ENCODE assay signal across 12 mouse cellular contexts in genomic region chr9:79951984-79952383, GRCm38 (mm10).
DNase-seq lines count a peak whose midpoint lies in the region; ATAC-seq and TF ChIP-seq lines count a peak whose summit lies in the region.
"Had no signal": no experiment of that assay in that cellular context is flagged by ENCODE, and none has a peak within 500 bp of the region (broad histone marks: within the 10 kb centered on the region; RNA-seq: fewer than 3 reads in every experiment).

No protein-coding gene starts in this region.

- no peak overlapping the region for H3K27ac ChIP-seq in embryonic facial prominence, embryonic 14.5 days (replicated peaks; ENCODE audit: low read depth, low read length)
- H3K27ac ChIP-seq in heart, embryonic 14.5 days (replicated peaks in 1 of 2; ENCODE audit: control insufficient read depth in 1 of 2, insufficient read depth in 1 of 2, low read depth in 2 of 2, low read length in 2 of 2): peak overlapping the region; percentile 81 to 88
- H3K27ac ChIP-seq in midbrain, postnatal 0 days (ENCODE audit: low read depth, low read length): no peak overlapping the region
- H3K27ac ChIP-seq in neural tube, embryonic 15.5 days (replicated peaks): no peak overlapping the region
- H3K27ac ChIP-seq: liver, embryonic 12.5 days had no signal

- no peak overlapping the region for H3K9ac ChIP-seq in embryonic facial prominence, embryonic 14.5 days (ENCODE audit: low read depth, low read length)
- H3K9ac ChIP-seq in heart, embryonic 14.5 days (ENCODE audit: low read length): 0 out of 2 replicates have a peak overlapping the region, but pooled peaks have one; percentile 6
- H3K9ac ChIP-seq in midbrain, postnatal 0 days (replicated peaks; ENCODE audit: low read length, poor library complexity, severe bottlenecking): no peak overlapping the region
- no peak overlapping the region for H3K9ac ChIP-seq in neural tube, embryonic 15.5 days (replicated peaks)
- H3K9ac ChIP-seq: liver, embryonic 12.5 days had no signal

- H3K4me3 ChIP-seq in embryonic facial prominence, embryonic 14.5 days (ENCODE audit: low read depth, low read length): no peak overlapping the region
- H3K4me3 ChIP-seq in heart, embryonic 14.5 days (ENCODE audit: control insufficient read depth in 1 of 2, insufficient read depth in 1 of 2, low read depth in 1 of 2, low read length in 2 of 2): no peak overlapping the region
- H3K4me3 ChIP-seq in midbrain, postnatal 0 days (ENCODE audit: low read depth, low read length): no peak overlapping the region
- no peak overlapping the region for H3K4me3 ChIP-seq in neural tube, embryonic 15.5 days (replicated peaks)
- H3K4me3 ChIP-seq: liver, embryonic 12.5 days had no signal

- peaks cover 13% of the 10 kb centered on the region for H3K4me1 ChIP-seq in embryonic facial prominence, embryonic 14.5 days (ENCODE audit: control insufficient read depth, insufficient read depth, low read length)
- H3K4me1 ChIP-seq in heart, embryonic 14.5 days (ENCODE audit: control insufficient read depth in 2 of 2, insufficient read depth in 2 of 2, low read length in 2 of 2): peaks cover 14 to 46% of the 10 kb centered on the region in 2 experiments
- no peaks in the 10 kb centered on the region for H3K4me1 ChIP-seq in midbrain, postnatal 0 days (ENCODE audit: insufficient read depth, low read length)
- no peaks in the 10 kb centered on the region for H3K4me1 ChIP-seq in neural tube, embryonic 15.5 days

- no peaks in the 10 kb centered on the region for H3K36me3 ChIP-seq in embryonic facial prominence, embryonic 14.5 days (ENCODE audit: control insufficient read depth, insufficient read depth, low read length)
- peaks cover 10% of the 10 kb centered on the region; the same call in 1 of the 2 replicates for H3K36me3 ChIP-seq in heart, embryonic 14.5 days (ENCODE audit: control insufficient read depth, insufficient read depth, low read length)
- no peaks in the 10 kb centered on the region for H3K36me3 ChIP-seq in midbrain, postnatal 0 days (ENCODE audit: insufficient read depth, low read length)
- no peaks in the 10 kb centered on the region for H3K36me3 ChIP-seq in neural tube, embryonic 15.5 days
- H3K36me3 ChIP-seq: liver, embryonic 12.5 days had no signal

- H3K9me3 ChIP-seq in embryonic facial prominence, embryonic 14.5 days (ENCODE audit: control insufficient read depth, low read length): no peaks in the 10 kb centered on the region
- no peaks in the 10 kb centered on the region for H3K9me3 ChIP-seq in heart, embryonic 14.5 days (ENCODE audit: control insufficient read depth, low read length)
- no peaks in the 10 kb centered on the region for H3K9me3 ChIP-seq in midbrain, postnatal 0 days (ENCODE audit: low read length)
- no peaks in the 10 kb centered on the region for H3K9me3 ChIP-seq in neural tube, embryonic 15.5 days (replicated peaks)
- H3K9me3 ChIP-seq: liver, embryonic 12.5 days had no signal

- no peaks in the 10 kb centered on the region for H3K27me3 ChIP-seq in embryonic facial prominence, embryonic 14.5 days (replicated peaks; ENCODE audit: control insufficient read depth, insufficient read depth, low read length)
- H3K27me3 ChIP-seq in heart, embryonic 14.5 days (ENCODE audit: control insufficient read depth, insufficient read depth, low read length): no peaks in the 10 kb centered on the region
- H3K27me3 ChIP-seq in midbrain, postnatal 0 days (ENCODE audit: insufficient read depth, low read length): no peaks in the 10 kb centered on the region
- no peaks in the 10 kb centered on the region for H3K27me3 ChIP-seq in neural tube, embryonic 15.5 days (replicated peaks)
- H3K27me3 ChIP-seq: liver, embryonic 12.5 days had no signal

- peak; percentile 24 for DNase-seq in kidney, adult 9 months
- DNase-seq in kidney, adult 11 months: no peak
- no peak for DNase-seq in embryonic facial prominence, embryonic 14.5 days (ENCODE audit: low spot score)
- DNase-seq in adrenal gland, postnatal 36 days: no peak
- no peak for DNase-seq in midbrain, postnatal 0 days (ENCODE audit: low spot score)
- DNase-seq: cerebellum, adult 9-10 months; thymus, postnatal 14 days had no signal

- H3K4me2 ChIP-seq in embryonic facial prominence, embryonic 14.5 days (ENCODE audit: low read depth, low read length): peak overlapping the region; percentile 23
- peak overlapping the region; percentile 47 for H3K4me2 ChIP-seq in heart, embryonic 14.5 days (ENCODE audit: low read length)
- no peak overlapping the region for H3K4me2 ChIP-seq in midbrain, postnatal 0 days (ENCODE audit: low read depth, low read length, poor library complexity, severe bottlenecking)
- no peak overlapping the region for H3K4me2 ChIP-seq in neural tube, embryonic 15.5 days
- H3K4me2 ChIP-seq: liver, embryonic 12.5 days had no signal

- ATAC-seq in embryonic facial prominence, embryonic 14.5 days (ENCODE audit: low read depth): no peak
- peak; percentile 77 for ATAC-seq in heart, embryonic 14.5 days (ENCODE audit: insufficient number of reproducible peaks, insufficient read depth, low FRiP score, low read depth)
- ATAC-seq in megakaryocyte, adult 5-6 weeks (ENCODE audit: poor library complexity, severe bottlenecking): peak; percentile 75
- no peak for ATAC-seq in midbrain, postnatal 0 days (ENCODE audit: low FRiP score)
- ATAC-seq in neural tube, embryonic 15.5 days (ENCODE audit: low FRiP score): no peak
- ATAC-seq: activated CD4-positive, CD25-positive, alpha-beta regulatory T cell, adult 4 months; liver, embryonic 12.5 days had no signal

- WGBS in embryonic facial prominence, embryonic 14.5 days: 45% methylated on average over 8 of the region's 8 CpGs
- whole genome bisulfite sequencing in heart, embryonic 14.5 days: 28% methylated on average over 8 of the region's 8 CpGs
- WGBS in midbrain, postnatal 0 days: 73% methylated on average over 8 of the region's 8 CpGs
- 79% methylated on average over 8 of the region's 8 CpGs for WGBS in neural tube, embryonic 15.5 days

- TF ChIP-seq CTCF in midbrain, postnatal 0 days (IDR thresholded peaks at IDR 0.05): no peak

Comparison
In these comparisons a context has a peak if more than half of its experiments do, and no peak if none do; other contexts are left out.
1. ATAC-seq: peak in heart, embryonic 14.5 days (single experiment) and megakaryocyte, adult 5-6 weeks (single experiment); none in embryonic facial prominence, embryonic 14.5 days (single experiment), midbrain, postnatal 0 days (single experiment) and neural tube, embryonic 15.5 days (single experiment).
2. H3K27ac ChIP-seq: peak in heart, embryonic 14.5 days (2 of 2); none in embryonic facial prominence, embryonic 14.5 days (single experiment), midbrain, postnatal 0 days (single experiment) and neural tube, embryonic 15.5 days (single experiment).
3. H3K4me2 ChIP-seq: peak in embryonic facial prominence, embryonic 14.5 days (single experiment) and heart, embryonic 14.5 days (single experiment); none in midbrain, postnatal 0 days (single experiment) and neural tube, embryonic 15.5 days (single experiment).